Mouse (Mus musculus) lung, postnatal 0 days (tissue): Measurements from ENCODE around the gene Trappc6a. TPM values are rescaled to one million over a fixed set of nuclear protein-coding genes. Genes with fewer than 3 reads are reported as not detected.

Source experiments
- ATAC-seq: fragments of 200-750 bp; cut with Nextera tagmentation; 2 replicates; pipeline ENCODE4 v1.8.0; 2017; ENCODE audit warnings: moderate library complexity
- DNase-seq: peaks from one replicate; pipeline ENCODE4 v3.0.0-alpha.2; 2016; ENCODE audit warnings: low spot score
- H3K27ac ChIP-seq: fragments of 300-500 bp; sonication (generic); 2 replicates; pipeline ENCODE4 v1.5.1; 2014; ENCODE audit warnings: antibody characterized with exemption, mild to moderate bottlenecking, low read length, mixed read lengths
- H3K27me3 ChIP-seq: fragments of 300-500 bp; sonication (generic); replicated peaks from 2 replicates; pipeline ENCODE4 v1.6.1; 2014; ENCODE audit warnings: low read length, mixed read lengths; ENCODE audit not compliant: insufficient read depth
- H3K36me3 ChIP-seq: fragments of 300-500 bp; sonication (generic); 2 replicates; pipeline ENCODE4 v1.6.1; 2014; ENCODE audit warnings: low read length, mixed read lengths; ENCODE audit not compliant: insufficient read depth
- H3K4me1 ChIP-seq: fragments of 300-500 bp; sonication (generic); 2 replicates; pipeline ENCODE4 v1.6.1; 2014; ENCODE audit warnings: antibody characterized with exemption, low read depth, low read length, mixed read lengths; ENCODE audit not compliant: insufficient read depth
- H3K4me2 ChIP-seq: fragments of 300-500 bp; sonication (generic); replicated peaks from 2 replicates; pipeline ENCODE4 v1.6.1; 2014; ENCODE audit warnings: low read depth, mild to moderate bottlenecking, low read length, moderate library complexity, mixed read lengths
- H3K4me3 ChIP-seq: fragments of 300-500 bp; sonication (generic); 2 replicates; pipeline ENCODE4 v1.5.1; 2014; ENCODE audit warnings: low read depth, low read length
- H3K9ac ChIP-seq: fragments of 300-500 bp; sonication (generic); replicated peaks from 2 replicates; pipeline ENCODE4 v1.6.1; 2014; ENCODE audit warnings: low read depth, mild to moderate bottlenecking
- H3K9me3 ChIP-seq: fragments of 300-500 bp; sonication (generic); 2 replicates; pipeline ENCODE4 v1.6.1; 2016; ENCODE audit warnings: low read length, mixed read lengths
- CTCF ChIP-seq: IDR thresholded peaks from 2 replicates; pipeline ENCODE4 v1.5.1; 2016; ENCODE audit warnings: antibody characterized with exemption, mild to moderate bottlenecking
- EP300 ChIP-seq: IDR thresholded peaks from 2 replicates; pipeline ENCODE4 v1.6.1; 2016; ENCODE audit warnings: antibody characterized with exemption, mild to moderate bottlenecking, control low read depth
- WGBS: fragments of 180-500 bp; shearing (Covaris S2); extraction: QIAGEN DNeasy Blood & Tissue Kit; methylation state at CpG from one replicate; pipeline ENCODE4 v1.1.7; 2014; 5-methylcytosine and 5-hydroxymethylcytosine counted together
- polyA plus RNA-seq: library from polyadenylated mRNA; unstranded; fragments of >200 nt; fragmentation: Nextera tagmentation; extraction: Ambion mirVana; gene quantifications from 2 replicates; pipeline ENCODE4 v1.2.1, GENCODE M21; 2015

Trappc6a gene
- polyA plus RNA-seq, 1 experiment from 2014 or later: 91.9 TPM

GRCm38 (mm10) chr7:19531077-19531476 lies 22.9 kb downstream of the Trappc6a start:
- DNase-seq (peak; percentile 37), ATAC-seq (peak; percentile 44)
- Histone ChIP-seq H3K36me3 (peaks cover 26% of the 10 kb centered on the region), H3K27ac (no peak overlapping the region), H3K9me3 (no peaks in the 10 kb centered on the region), H3K27me3 (no peaks in the 10 kb centered on the region), H3K4me1 (no peaks in the 10 kb centered on the region), H3K9ac (no peak overlapping the region), H3K4me3 (no peak overlapping the region), H3K4me2 (no peak overlapping the region)
- TF ChIP-seq EP300 (no peak), CTCF (peak; percentile 56)
- 67% methylated on average over 10 of the region's 10 CpGs for WGBS

- Histone ChIP-seq H3K4me2 (no peak overlapping the region), H3K36me3 (peaks cover 26% of the 10 kb centered on the region), H3K27me3 (no peaks in the 10 kb centered on the region), H3K9me3 (no peaks in the 10 kb centered on the region), H3K9ac (no peak overlapping the region), H3K4me1 (no peaks in the 10 kb centered on the region), H3K27ac (no peak overlapping the region), H3K4me3 (no peak overlapping the region)
- TF ChIP-seq EP300 (no peak), CTCF (no peak)
- ATAC-seq: no peak
- DNase-seq: no peak
- WGBS: 76% methylated on average over 14 of the region's 14 CpGs
Observed at GRCm38 (mm10) chr7:19532240-19532639, 24.0 kb downstream of the Trappc6a start.

- no peaks in the 10 kb centered on the region for H3K4me1 ChIP-seq
- no peak overlapping the region for H3K4me3 ChIP-seq
- no peak overlapping the region for H3K4me2 ChIP-seq
- H3K9ac ChIP-seq: no peak overlapping the region
- H3K9me3 ChIP-seq: no peaks in the 10 kb centered on the region
- ATAC-seq (no peak), DNase-seq (no peak)
- H3K27ac ChIP-seq: no peak overlapping the region
- 92% methylated on average over 10 of the region's 10 CpGs for whole genome bisulfite sequencing
- no peaks in the 10 kb centered on the region for H3K27me3 ChIP-seq
- no peak for TF ChIP-seq CTCF
- no peak for TF ChIP-seq EP300
- H3K36me3 ChIP-seq: peaks cover 26% of the 10 kb centered on the region
Observed at GRCm38 (mm10) chr7:19534676-19535075, 26.5 kb downstream of the Trappc6a start.

- Histone ChIP-seq H3K9ac (no peak overlapping the region), H3K9me3 (no peaks in the 10 kb centered on the region), H3K4me2 (no peak overlapping the region), H3K27ac (no peak overlapping the region), H3K4me1 (peaks cover 7% of the 10 kb centered on the region; the same call in 1 of the 2 replicates), H3K27me3 (no peaks in the 10 kb centered on the region), H3K4me3 (no peak overlapping the region), H3K36me3 (no peaks in the 10 kb centered on the region)
- no peak for TF ChIP-seq EP300
- TF ChIP-seq CTCF: no peak
- peak; percentile 46; the same call in 1 of the 2 replicates for ATAC-seq
- WGBS: 62% methylated on average over 2 of the region's 2 CpGs
- peak; percentile 43 for DNase-seq
Observed at GRCm38 (mm10) chr7:19540771-19541566, 32.8 kb downstream of the Trappc6a start.

- WGBS: 68% methylated on average over 7 of the region's 7 CpGs
- no peak for DNase-seq
- ATAC-seq: no peak
- no peaks in the 10 kb centered on the region for H3K36me3 ChIP-seq
- TF ChIP-seq CTCF: no peak
- no peak overlapping the region for H3K4me2 ChIP-seq
- H3K4me1 ChIP-seq: peaks cover 13% of the 10 kb centered on the region
- H3K9me3 ChIP-seq: no peaks in the 10 kb centered on the region
- no peak overlapping the region for H3K4me3 ChIP-seq
- no peak overlapping the region for H3K9ac ChIP-seq
- H3K27ac ChIP-seq: no peak overlapping the region
- H3K27me3 ChIP-seq: no peaks in the 10 kb centered on the region
Observed at GRCm38 (mm10) chr7:19541681-19542154, 33.5 kb downstream of the Trappc6a start.

- ATAC-seq: no peak; the same call in 1 of the 2 replicates
- no peak for DNase-seq
- TF ChIP-seq CTCF (no peak), EP300 (no peak)
- no peak overlapping the region for H3K9ac ChIP-seq
- H3K27me3 ChIP-seq: no peaks in the 10 kb centered on the region
- H3K27ac ChIP-seq: no peak overlapping the region
- 57% methylated on average over 8 of the region's 8 CpGs for WGBS
- peaks cover 15% of the 10 kb centered on the region for H3K4me1 ChIP-seq
- no peaks in the 10 kb centered on the region for H3K9me3 ChIP-seq
- H3K4me3 ChIP-seq: no peak overlapping the region
- no peaks in the 10 kb centered on the region for H3K36me3 ChIP-seq
- H3K4me2 ChIP-seq: no peak overlapping the region
Observed at GRCm38 (mm10) chr7:19542155-19542691, 34.0 kb downstream of the Trappc6a start.
